Mouse (Mus musculus) hindbrain, embryonic 16.5 days (tissue): ENCODE results near the gene Cfap299. TPM values are rescaled to one million over a fixed set of nuclear protein-coding genes. Genes with fewer than 3 reads are reported as not detected.
"Not testable (repeated sequence)": the region's sequence is repeated elsewhere in the genome, so short reads cannot be mapped to it uniquely, and the experiment has no call there.

Experiments
- ATAC-seq: fragments of 200-750 bp; cut with Nextera tagmentation; 2 replicates; pipeline ENCODE4 v1.8.0; 2017; ENCODE audit warnings: moderate TSS enrichment, moderate library complexity
- H3K27ac ChIP-seq: fragments of 300-500 bp; sonication (generic); 2 replicates; pipeline ENCODE4 v1.5.1; 2014; ENCODE audit warnings: low read depth, mild to moderate bottlenecking, control low read depth, low read length, moderate library complexity
- H3K27me3 ChIP-seq: fragments of 300-500 bp; sonication (generic); replicated peaks from 2 replicates; pipeline ENCODE4 v1.6.1; 2014; ENCODE audit warnings: low read length; ENCODE audit not compliant: control insufficient read depth, insufficient read depth
- H3K36me3 ChIP-seq: fragments of 300-500 bp; sonication (generic); 2 replicates; pipeline ENCODE4 v1.6.1; 2014; ENCODE audit warnings: mild to moderate bottlenecking, low read length, moderate library complexity, mixed read lengths; ENCODE audit not compliant: control insufficient read depth, insufficient read depth
- H3K4me1 ChIP-seq: fragments of 300-500 bp; sonication (generic); 2 replicates; pipeline ENCODE4 v1.6.1; 2014; ENCODE audit warnings: low read depth, low read length; ENCODE audit not compliant: control insufficient read depth, insufficient read depth
- H3K4me2 ChIP-seq: fragments of 300-500 bp; sonication (generic); 2 replicates; pipeline ENCODE4 v1.6.1; 2014; ENCODE audit warnings: mild to moderate bottlenecking, low read length, control low read depth, moderate library complexity
- H3K4me3 ChIP-seq: fragments of 300-500 bp; sonication (generic); 2 replicates; pipeline ENCODE4 v1.5.1; 2014; ENCODE audit warnings: mild to moderate bottlenecking, low read length, control low read depth, moderate library complexity
- H3K9ac ChIP-seq: fragments of 300-500 bp; sonication (generic); 2 replicates; pipeline ENCODE4 v1.6.1; 2014; ENCODE audit warnings: low read depth, mild to moderate bottlenecking, control low read depth, low read length, moderate library complexity
- H3K9me3 ChIP-seq: fragments of 300-500 bp; sonication (generic); 2 replicates; pipeline ENCODE4 v1.6.1; 2014; ENCODE audit warnings: mild to moderate bottlenecking, low read length, moderate library complexity; ENCODE audit not compliant: control insufficient read depth
- WGBS: fragments of 180-500 bp; shearing (Covaris S2); extraction: QIAGEN DNeasy Blood & Tissue Kit; methylation state at CpG from one replicate; pipeline ENCODE4 v1.1.7; 2014; 5-methylcytosine and 5-hydroxymethylcytosine counted together
- polyA plus RNA-seq: library from polyadenylated mRNA; unstranded; fragments of >200 nt; fragmentation: Nextera tagmentation; extraction: Ambion mirVana; gene quantifications from 2 replicates; pipeline ENCODE4 v1.2.1, GENCODE M21; 2015

Gene Cfap299
- polyA plus RNA-seq, 1 experiment from 2014 or later: 2.1 TPM

DNA sequence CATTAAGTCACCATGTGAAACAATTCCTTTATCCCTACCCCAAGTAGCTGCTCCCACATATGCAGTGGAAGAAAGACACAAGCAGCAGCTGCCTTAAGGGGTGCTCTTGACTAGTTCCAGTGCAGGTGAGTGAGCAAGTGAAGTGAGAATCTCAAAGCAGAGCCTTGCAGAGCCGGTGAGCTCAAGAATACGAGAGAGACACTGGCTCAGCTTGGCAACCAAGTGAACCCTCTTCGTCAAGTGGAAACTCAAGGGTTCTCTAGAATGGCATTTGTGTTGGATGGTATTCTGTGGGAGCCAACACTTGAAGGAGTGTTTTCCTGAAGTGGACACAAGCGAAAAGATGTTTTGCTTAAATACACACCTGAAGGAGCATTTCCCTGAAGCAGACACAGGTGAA lies 239.4 kb downstream of the Cfap299 start:
- Histone ChIP-seq H3K4me2 (no peak overlapping the region), H3K9me3 (no peaks in the 10 kb centered on the region), H3K27me3 (no peaks in the 10 kb centered on the region), H3K27ac (no peak overlapping the region), H3K4me3 (no peak overlapping the region), H3K9ac (no peak overlapping the region), H3K36me3 (no peaks in the 10 kb centered on the region), H3K4me1 (no peaks in the 10 kb centered on the region)
- no peak for ATAC-seq
- WGBS: 93% methylated on average over 4 of the region's 4 CpGs

DNA sequence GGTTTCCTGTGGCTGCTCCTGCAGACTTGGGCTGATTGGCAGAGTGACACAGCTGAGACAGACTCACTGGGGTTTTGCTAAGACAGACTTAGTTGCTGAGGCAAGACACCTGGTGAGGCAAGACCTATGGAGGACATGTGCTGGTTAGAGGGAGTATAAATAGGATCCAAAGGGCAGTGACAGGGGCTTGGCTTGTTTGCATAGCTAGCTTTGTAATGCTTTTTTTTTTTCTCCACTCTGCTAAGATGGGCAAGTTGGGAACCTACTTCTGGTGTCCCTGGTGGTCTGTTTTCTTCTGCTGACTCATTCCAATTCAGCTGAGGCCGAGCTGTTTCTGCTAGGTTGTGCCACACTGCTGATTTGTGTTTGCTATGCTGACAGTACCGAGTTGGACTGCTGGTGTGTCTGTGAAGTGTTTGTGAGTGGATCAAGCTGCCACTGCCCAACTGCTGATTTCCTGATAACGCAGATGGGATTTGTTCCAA lies 240.0 kb downstream of the Cfap299 start:
- no peak overlapping the region for H3K4me2 ChIP-seq
- no peaks in the 10 kb centered on the region for H3K36me3 ChIP-seq
- no peaks in the 10 kb centered on the region for H3K9me3 ChIP-seq
- no peak overlapping the region for H3K9ac ChIP-seq
- no peaks in the 10 kb centered on the region for H3K4me1 ChIP-seq
- H3K27me3 ChIP-seq: no peaks in the 10 kb centered on the region
- no peak for ATAC-seq
- H3K27ac ChIP-seq: no peak overlapping the region
- 70% methylated on average over 3 of the region's 3 CpGs for WGBS
- no peak overlapping the region for H3K4me3 ChIP-seq

DNA sequence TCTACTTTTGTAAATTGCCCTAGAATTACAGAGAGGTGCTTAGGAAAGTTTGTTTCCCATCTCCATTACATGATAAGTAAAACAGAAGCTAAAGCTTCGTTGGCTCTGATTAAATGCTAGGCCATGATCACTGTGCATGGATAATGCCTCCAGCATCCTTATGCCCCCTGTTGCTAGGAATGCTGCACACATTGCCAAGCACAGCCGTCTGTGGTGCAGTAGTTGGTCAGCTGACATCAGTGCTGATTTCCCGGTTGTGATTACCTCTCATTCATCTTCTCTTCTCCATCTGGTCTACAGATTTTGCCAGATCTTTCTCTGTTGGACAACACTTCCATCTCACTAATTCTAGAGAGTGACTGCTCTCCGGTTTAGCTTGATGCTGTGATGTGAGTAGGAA lies 243.3 kb downstream of the Cfap299 start:
- Histone ChIP-seq H3K9ac (no peak overlapping the region), H3K36me3 (no peaks in the 10 kb centered on the region), H3K4me2 (no peak overlapping the region), H3K27ac (no peak overlapping the region), H3K9me3 (no peaks in the 10 kb centered on the region), H3K27me3 (no peaks in the 10 kb centered on the region), H3K4me3 (no peak overlapping the region), H3K4me1 (peaks cover 5% of the 10 kb centered on the region)
- ATAC-seq: peak; percentile 86
- WGBS: 46% methylated on average over 4 of the region's 4 CpGs

- no peak overlapping the region for H3K27ac ChIP-seq
- H3K4me2 ChIP-seq: no peak overlapping the region
- H3K4me1 ChIP-seq: peaks cover 5% of the 10 kb centered on the region
- H3K9ac ChIP-seq: no peak overlapping the region
- peak; percentile 75 for ATAC-seq
- H3K9me3 ChIP-seq: no peaks in the 10 kb centered on the region
- WGBS: 37% methylated on average over 12 of the region's 12 CpGs
- H3K4me3 ChIP-seq: no peak overlapping the region
- no peaks in the 10 kb centered on the region for H3K36me3 ChIP-seq
- H3K27me3 ChIP-seq: no peaks in the 10 kb centered on the region
Observed at GRCm38 (mm10) chr5:98574711-98575470, 245.8 kb downstream of the Cfap299 start.

DNA sequence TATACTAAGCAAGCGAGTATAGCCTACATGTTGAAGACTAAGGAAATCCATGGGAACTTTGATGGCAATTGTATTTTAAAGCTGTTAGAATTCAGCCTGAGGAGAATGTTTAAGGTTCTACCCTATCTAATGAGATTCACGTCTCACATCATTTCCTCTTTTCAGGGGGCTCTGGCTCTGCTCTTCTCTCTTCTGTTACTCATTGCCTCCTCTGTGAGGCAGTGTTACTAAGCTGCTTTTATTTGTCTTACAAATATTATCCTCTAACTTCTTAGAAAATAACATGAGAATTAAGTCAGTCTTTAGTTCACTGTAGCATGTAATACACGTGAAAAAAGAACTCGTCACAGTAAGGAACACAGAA lies 246.3 kb downstream of the Cfap299 start:
- ATAC-seq: peak; percentile 74
- Histone ChIP-seq H3K9me3 (no peaks in the 10 kb centered on the region), H3K4me1 (peaks cover 5% of the 10 kb centered on the region), H3K4me3 (no peak overlapping the region), H3K4me2 (no peak overlapping the region), H3K36me3 (no peaks in the 10 kb centered on the region), H3K27me3 (no peaks in the 10 kb centered on the region), H3K27ac (no peak overlapping the region), H3K9ac (no peak overlapping the region)
- 49% methylated on average over 4 of the region's 4 CpGs for WGBS

DNA sequence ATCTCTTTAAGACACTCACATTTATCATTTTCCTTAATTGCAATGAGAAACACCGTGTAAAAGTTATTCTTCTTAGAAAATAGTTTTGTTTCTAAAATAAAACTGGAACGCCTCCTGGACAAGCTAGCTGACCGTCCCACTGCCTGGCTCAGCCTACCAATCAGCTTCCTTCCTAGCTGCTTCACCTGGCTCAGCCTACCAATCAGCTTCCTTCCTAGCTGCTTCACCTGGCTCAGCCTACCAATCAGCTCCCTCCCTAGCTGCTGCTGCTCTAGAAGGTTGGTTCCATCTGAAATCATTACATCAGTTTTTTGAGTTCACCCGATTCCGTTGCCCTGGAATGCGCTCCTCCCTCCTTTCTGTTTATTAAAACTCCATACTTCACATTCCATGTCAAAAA lies 247.4 kb downstream of the Cfap299 start:
- not testable (repeated sequence) for H3K9me3 ChIP-seq, H3K9ac ChIP-seq, H3K27ac ChIP-seq, H3K4me2 ChIP-seq, H3K27me3 ChIP-seq, H3K4me1 ChIP-seq, H3K36me3 ChIP-seq, ATAC-seq, H3K4me3 ChIP-seq
- WGBS: 91% methylated on average over 6 of the region's 6 CpGs

- Histone ChIP-seq H3K4me1 (peaks cover 5% of the 10 kb centered on the region), H3K27ac (no peak overlapping the region), H3K36me3 (no peaks in the 10 kb centered on the region), H3K27me3 (no peaks in the 10 kb centered on the region), H3K4me2 (no peak overlapping the region), H3K9me3 (no peaks in the 10 kb centered on the region), H3K4me3 (no peak overlapping the region), H3K9ac (no peak overlapping the region)
- WGBS: 93% methylated on average over 2 of the region's 2 CpGs
- no peak for ATAC-seq
Observed at GRCm38 (mm10) chr5:98578398-98578797, 249.3 kb downstream of the Cfap299 start.

- 69% methylated on average over 5 of the region's 5 CpGs for WGBS
- H3K36me3 ChIP-seq: no peaks in the 10 kb centered on the region
- no peak overlapping the region for H3K9ac ChIP-seq
- no peak for ATAC-seq
- no peaks in the 10 kb centered on the region for H3K4me1 ChIP-seq
- H3K4me3 ChIP-seq: no peak overlapping the region
- H3K4me2 ChIP-seq: no peak overlapping the region
- H3K27me3 ChIP-seq: no peaks in the 10 kb centered on the region
- H3K27ac ChIP-seq: no peak overlapping the region
- no peaks in the 10 kb centered on the region for H3K9me3 ChIP-seq
Observed at GRCm38 (mm10) chr5:98580811-98581210, 251.7 kb downstream of the Cfap299 start.

- WGBS: 88% methylated on average over 3 of the region's 3 CpGs
- no peak for ATAC-seq
Observed at GRCm38 (mm10) chr5:98582051-98582450, 252.9 kb downstream of the Cfap299 start.

More at GRCm38 (mm10) chr5:98582051-98582450, 252.9 kb downstream of the Cfap299 start:
- Histone ChIP-seq H3K36me3 (no peaks in the 10 kb centered on the region), H3K27me3 (no peaks in the 10 kb centered on the region), H3K4me3 (no peak overlapping the region), H3K9ac (no peak overlapping the region), H3K9me3 (no peaks in the 10 kb centered on the region), H3K4me1 (no peaks in the 10 kb centered on the region), H3K4me2 (no peak overlapping the region), H3K27ac (no peak overlapping the region)
